Mouse (Mus musculus) limb, embryonic 11.5 days (tissue): ENCODE measurements at regions not wholly inside any gene's neighbourhood (a gene's known extent, or its start where the extent isn't known, plus 50 kb on each side); places are given as distances from the start of the nearest gene placed in this dataset.

Source experiments
- ATAC-seq: fragments of 200-750 bp; cut with Nextera tagmentation; 2 replicates; pipeline ENCODE4 v1.8.0; 2017; ENCODE audit warnings: low read depth; ENCODE audit not compliant: insufficient number of reproducible peaks, low FRiP score, low TSS enrichment
- DNase-seq: peaks from one replicate; pipeline ENCODE4 v3.0.0-alpha.2; 2015; ENCODE audit warnings: low spot score
- H3K27ac ChIP-seq: fragments of 300-500 bp; sonication (generic); replicated peaks from 2 replicates; pipeline ENCODE4 v1.5.1; 2014; ENCODE audit warnings: low read depth, mild to moderate bottlenecking, low read length
- H3K27me3 ChIP-seq: fragments of 300-500 bp; sonication (generic); 2 replicates; pipeline ENCODE4 v1.6.1; 2014; ENCODE audit warnings: mild to moderate bottlenecking, low read length, mixed read lengths; ENCODE audit not compliant: control insufficient read depth, insufficient read depth
- H3K36me3 ChIP-seq: fragments of 300-500 bp; sonication (generic); 2 replicates; pipeline ENCODE4 v1.6.1; 2014; ENCODE audit warnings: mild to moderate bottlenecking, low read length, moderate library complexity, mixed read lengths; ENCODE audit not compliant: control insufficient read depth, insufficient read depth
- H3K4me1 ChIP-seq: fragments of 300-500 bp; sonication (generic); 2 replicates; pipeline ENCODE4 v1.6.1; 2014; ENCODE audit warnings: low read length, mixed read lengths; ENCODE audit not compliant: control insufficient read depth, insufficient read depth
- H3K4me2 ChIP-seq: fragments of 300-500 bp; sonication (generic); 2 replicates; pipeline ENCODE4 v1.6.1; 2014; ENCODE audit warnings: low read depth, mild to moderate bottlenecking, moderate library complexity; ENCODE audit not compliant: severe bottlenecking
- H3K4me3 ChIP-seq: fragments of 300-500 bp; sonication (generic); 2 replicates; pipeline ENCODE4 v1.5.1; 2014; ENCODE audit warnings: low read depth, low read length
- H3K9ac ChIP-seq: fragments of 300-500 bp; sonication (generic); 2 replicates; pipeline ENCODE4 v1.6.1; 2014; ENCODE audit warnings: mild to moderate bottlenecking, low read length
- H3K9me3 ChIP-seq: fragments of 300-500 bp; sonication (generic); 2 replicates; pipeline ENCODE4 v1.6.1; 2016; ENCODE audit warnings: low read length; ENCODE audit not compliant: control insufficient read depth
- WGBS: fragments of 180-500 bp; shearing (Covaris S2); extraction: QIAGEN DNeasy Blood & Tissue Kit; methylation state at CpG from one replicate; pipeline ENCODE4 v1.1.7; 2014; 5-methylcytosine and 5-hydroxymethylcytosine counted together

GRCm38 (mm10) chr19:44644929-44645328 is 82.3 kb downstream of the Hif1an start:
- Histone ChIP-seq H3K27ac (no peak overlapping the region), H3K27me3 (peaks cover 35% of the 10 kb centered on the region), H3K4me2 (no peak overlapping the region), H3K4me3 (no peak overlapping the region), H3K4me1 (peaks cover 2% of the 10 kb centered on the region; the same call in 1 of the 2 replicates), H3K36me3 (no peaks in the 10 kb centered on the region), H3K9ac (no peak overlapping the region), H3K9me3 (no peaks in the 10 kb centered on the region)
- 41% methylated on average over 4 of the region's 4 CpGs for WGBS
- DNase-seq (no peak), ATAC-seq (no peak)

GRCm38 (mm10) chr19:44646548-44646947 is 83.9 kb downstream of the Hif1an start:
- Histone ChIP-seq H3K4me2 (no peak overlapping the region), H3K4me3 (no peak overlapping the region), H3K9me3 (no peaks in the 10 kb centered on the region), H3K27me3 (peaks cover 39% of the 10 kb centered on the region), H3K27ac (no peak overlapping the region), H3K4me1 (no peaks in the 10 kb centered on the region), H3K9ac (no peak overlapping the region), H3K36me3 (no peaks in the 10 kb centered on the region)
- WGBS = 72% methylated on average over 9 of the region's 9 CpGs
- ATAC-seq = no peak
- DNase-seq = no peak

DNA sequence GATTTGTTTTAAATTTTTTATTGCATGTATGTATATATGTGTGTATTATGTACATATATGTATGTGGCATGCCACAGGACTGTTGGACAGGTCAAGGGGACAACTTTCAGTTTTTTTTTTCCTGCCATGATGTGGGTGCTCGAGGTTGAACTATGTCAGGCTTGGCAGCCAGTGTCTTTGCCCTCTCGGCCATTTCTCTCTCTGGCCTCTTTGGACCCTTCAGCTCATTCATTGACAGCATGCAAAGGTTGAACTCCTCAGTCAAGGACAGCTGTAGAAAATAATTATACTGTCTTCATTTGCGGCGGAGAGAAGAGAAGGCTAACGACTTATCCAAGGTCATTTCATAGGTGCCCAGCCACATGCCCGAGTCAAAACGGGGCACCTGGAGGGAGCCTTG is 86.6 kb downstream of the Hif1an start:
- Histone ChIP-seq H3K36me3 (no peaks in the 10 kb centered on the region), H3K27me3 (peaks cover 32% of the 10 kb centered on the region), H3K4me1 (no peaks in the 10 kb centered on the region), H3K27ac (no peak overlapping the region), H3K9me3 (no peaks in the 10 kb centered on the region), H3K4me2 (no peak overlapping the region), H3K4me3 (no peak overlapping the region), H3K9ac (no peak overlapping the region)
- no peak for ATAC-seq
- no peak for DNase-seq
- WGBS = 67% methylated on average over 7 of the region's 7 CpGs

DNA sequence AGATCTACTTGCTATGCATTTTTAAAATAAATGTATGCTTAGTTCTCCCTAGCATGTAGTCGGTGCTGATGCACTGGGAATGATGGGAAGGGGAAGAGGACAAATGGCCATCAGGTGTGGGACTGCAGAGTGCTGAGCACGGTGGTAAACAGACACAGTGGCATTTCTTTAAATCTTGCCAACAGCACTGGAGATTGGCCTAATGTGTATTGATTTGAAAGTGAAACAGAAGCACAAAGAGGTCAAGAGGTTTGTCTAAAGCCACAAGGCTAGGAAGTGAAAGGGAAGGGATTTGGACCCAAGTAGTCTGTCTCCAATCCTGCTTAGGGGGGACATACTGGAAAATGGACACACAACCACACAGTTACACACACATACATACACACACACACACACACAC is 88.2 kb downstream of the Hif1an start:
- no peak for ATAC-seq
- 0 out of 2 replicates have a peak, but pooled peaks cover 2% of the 10 kb centered on the region for H3K4me1 ChIP-seq
- H3K4me2 ChIP-seq = no peak overlapping the region
- H3K4me3 ChIP-seq = no peak overlapping the region
- H3K27ac ChIP-seq = no peak overlapping the region
- peaks cover 40% of the 10 kb centered on the region for H3K27me3 ChIP-seq
- H3K36me3 ChIP-seq = no peaks in the 10 kb centered on the region
- WGBS = 22% methylated on average over 2 of the region's 2 CpGs
- H3K9me3 ChIP-seq = no peaks in the 10 kb centered on the region
- DNase-seq = no peak
- no peak overlapping the region for H3K9ac ChIP-seq

DNA sequence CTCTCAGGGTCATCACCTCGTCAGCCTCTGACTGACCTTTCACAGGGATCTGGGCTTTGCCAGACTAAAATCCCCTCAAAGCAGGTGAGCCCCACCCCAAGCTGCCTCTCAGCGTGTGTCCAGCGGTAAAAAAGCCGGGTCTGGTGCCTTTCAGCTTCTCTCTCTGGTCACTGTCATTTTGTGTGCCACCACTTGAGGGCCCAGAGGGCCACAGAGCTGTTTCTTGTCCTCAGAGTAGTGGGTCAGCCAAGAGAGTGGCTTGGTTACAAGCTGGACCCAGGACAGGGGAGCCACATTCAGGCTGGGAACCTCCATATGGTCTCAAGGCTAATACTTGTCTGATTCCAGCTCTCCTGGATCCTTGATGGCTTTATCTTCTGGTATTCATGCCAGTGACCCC is 89.0 kb downstream of the Hif1an start:
- Histone ChIP-seq H3K36me3 (no peaks in the 10 kb centered on the region), H3K27ac (no peak overlapping the region), H3K9ac (no peak overlapping the region), H3K4me2 (no peak overlapping the region), H3K4me1 (0 out of 2 replicates have a peak, but pooled peaks cover 2% of the 10 kb centered on the region), H3K4me3 (no peak overlapping the region), H3K9me3 (no peaks in the 10 kb centered on the region), H3K27me3 (peaks cover 40% of the 10 kb centered on the region)
- WGBS = 3% methylated on average over 4 of the region's 4 CpGs
- ATAC-seq (no peak), DNase-seq (no peak)

DNA sequence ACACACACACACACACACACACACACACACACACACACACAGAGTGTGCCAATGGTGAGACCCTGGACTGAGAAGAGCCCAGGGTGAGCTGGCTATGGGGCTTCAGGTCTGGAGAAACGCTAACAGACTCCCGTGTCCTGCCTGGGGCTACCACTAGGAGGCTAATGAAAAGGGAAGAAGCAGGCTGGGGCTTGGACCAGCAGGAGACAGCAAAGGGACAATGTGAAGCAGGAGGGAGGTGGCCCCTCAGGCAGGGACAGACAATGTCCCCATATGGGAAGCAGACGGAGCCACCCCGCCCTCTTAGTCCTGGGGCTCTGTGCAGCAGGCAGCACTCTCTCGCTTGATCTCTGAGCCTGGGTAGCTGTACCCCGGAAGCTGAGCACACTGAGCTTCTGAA is 93.1 kb downstream of the Hif1an start:
- ATAC-seq = no peak
- Histone ChIP-seq H3K4me3 (no peak overlapping the region), H3K9ac (no peak overlapping the region), H3K36me3 (no peaks in the 10 kb centered on the region), H3K27ac (no peak overlapping the region), H3K4me2 (no peak overlapping the region), H3K27me3 (peaks cover 21% of the 10 kb centered on the region), H3K4me1 (0 out of 2 replicates have a peak, but pooled peaks cover 5% of the 10 kb centered on the region), H3K9me3 (no peaks in the 10 kb centered on the region)
- WGBS = 8% methylated on average over 6 of the region's 6 CpGs
- DNase-seq = peak; percentile 75

DNA sequence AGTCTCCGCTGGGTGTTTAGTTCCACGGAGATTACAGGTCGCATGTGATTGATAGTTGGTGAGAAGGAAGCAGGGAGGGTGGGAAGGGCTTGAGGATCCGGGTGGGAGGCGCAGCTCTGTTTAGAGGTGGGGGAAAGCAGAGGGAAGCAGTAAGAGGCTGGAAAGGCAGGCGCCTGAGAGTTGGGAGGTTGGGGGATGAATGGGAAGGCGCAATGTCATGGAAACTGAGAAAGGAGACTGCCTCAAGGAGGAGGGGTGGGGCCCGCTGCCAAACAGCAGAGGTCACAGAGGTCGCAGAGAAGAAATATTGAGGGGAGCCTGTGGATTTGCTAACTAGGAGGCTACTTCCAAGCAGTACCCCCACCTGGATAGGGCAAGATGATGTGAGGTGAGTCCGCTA is 96.5 kb upstream of the Pax2 start:
- H3K27me3 ChIP-seq = peaks cover 13% of the 10 kb centered on the region
- WGBS = 19% methylated on average over 10 of the region's 10 CpGs
- no peak overlapping the region for H3K4me2 ChIP-seq
- H3K36me3 ChIP-seq = no peaks in the 10 kb centered on the region
- H3K9ac ChIP-seq = no peak overlapping the region
- no peaks in the 10 kb centered on the region for H3K9me3 ChIP-seq
- no peak overlapping the region for H3K4me3 ChIP-seq
- DNase-seq (no peak), ATAC-seq (no peak)
- H3K27ac ChIP-seq = no peak overlapping the region
- H3K4me1 ChIP-seq = 0 out of 2 replicates have a peak, but pooled peaks cover 5% of the 10 kb centered on the region

DNA sequence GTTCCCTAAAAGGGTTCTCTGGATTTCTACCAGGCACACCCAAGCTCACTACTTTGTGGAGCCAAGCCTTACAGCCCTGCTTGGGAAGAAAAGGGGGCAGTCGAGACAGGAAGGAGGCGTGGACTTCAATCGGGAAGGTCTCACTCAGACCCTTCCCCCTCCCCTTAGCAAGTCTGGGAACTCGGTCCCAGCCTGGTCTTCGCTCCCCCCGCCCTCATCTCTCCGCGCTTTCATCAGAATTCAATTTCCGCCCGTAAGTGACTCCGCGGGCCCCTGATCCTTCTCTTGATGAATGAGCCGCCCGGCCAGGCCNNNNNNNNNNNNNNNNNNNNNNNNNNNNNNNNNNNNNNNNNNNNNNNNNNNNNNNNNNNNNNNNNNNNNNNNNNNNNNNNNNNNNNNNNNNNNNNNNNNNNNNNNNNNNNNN is 86.3 kb upstream of the Pax2 start:
- DNase-seq (peak; percentile 69), ATAC-seq (peak; percentile 61; the same call in 1 of the 2 replicates)
- no peak overlapping the region for H3K9ac ChIP-seq

GRCm38 (mm10) chr19:44674621-44675245 is 81.1 kb upstream of the Pax2 start:
- Histone ChIP-seq H3K27ac (no peak overlapping the region), H3K9ac (no peak overlapping the region), H3K36me3 (no peaks in the 10 kb centered on the region), H3K4me1 (peaks cover 21% of the 10 kb centered on the region), H3K9me3 (no peaks in the 10 kb centered on the region), H3K27me3 (peaks cover 85% of the 10 kb centered on the region), H3K4me2 (no peak overlapping the region), H3K4me3 (no peak overlapping the region)
- DNase-seq (no peak), ATAC-seq (no peak)
- WGBS = 7% methylated on average over 45 of the region's 45 CpGs

More for the DNA sequence above, 86.3 kb upstream of the Pax2 start:
- Histone ChIP-seq H3K4me1 (peaks cover 24% of the 10 kb centered on the region), H3K36me3 (no peaks in the 10 kb centered on the region), H3K9me3 (no peaks in the 10 kb centered on the region), H3K4me2 (peak overlapping the region; percentile 61), H3K27me3 (peaks cover 55% of the 10 kb centered on the region), H3K27ac (no peak overlapping the region), H3K4me3 (peak overlapping the region; percentile 27)
- WGBS = 1% methylated on average over 14 of the region's 14 CpGs
